Mouse (Mus musculus) lung, adult 2 months (tissue): ENCODE measurements around the gene Rgs3. TPM values are rescaled to one million over a fixed set of nuclear protein-coding genes. Genes with fewer than 3 reads are reported as not detected.

Experiments used
- DNase-seq: peaks from one replicate; pipeline ENCODE4 v3.0.0; 2022
- H3K4me1 ChIP-seq: fragments of 200-500 bp; 2 replicates; pipeline ENCODE4 v1.6.1; 2011; ENCODE audit warnings: low read length; ENCODE audit not compliant: control insufficient read depth, insufficient read depth
- H3K4me3 ChIP-seq: fragments of 200-500 bp; replicated peaks from 2 replicates; pipeline ENCODE3; 2011; ENCODE audit warnings: low read depth, mild to moderate bottlenecking, control low read depth, low read length; ENCODE audit errors: extremely low read depth
- CTCF ChIP-seq: fragments of 200-500 bp; IDR thresholded peaks from 2 replicates; pipeline ENCODE4 v1.5.1; 2011; ENCODE audit warnings: mild to moderate bottlenecking, low read length, control low read depth; ENCODE audit not compliant: insufficient read depth
- POLR2A ChIP-seq: fragments of 200-500 bp; IDR thresholded peaks from 2 replicates; pipeline ENCODE4 v1.6.1; 2011; ENCODE audit warnings: low read depth, mild to moderate bottlenecking, control low read depth, low read length, borderline replicate concordance; ENCODE audit errors: extremely low read depth
- WGBS: fragments of 180-500 bp; shearing (Covaris S2); methylation state at CpG from one replicate; pipeline ENCODE4 v1.1.7; 2018; 5-methylcytosine and 5-hydroxymethylcytosine counted together
- polyA plus RNA-seq: library from polyadenylated mRNA; depleted of rRNA; stranded (reverse); fragments of >200 nt; gene quantifications from 2 replicates; pipeline ENCODE4 v1.2.3, GENCODE M21; 2012

Gene Rgs3
- polyA plus RNA-seq, 1 experiment, result 97.1 TPM

DNA sequence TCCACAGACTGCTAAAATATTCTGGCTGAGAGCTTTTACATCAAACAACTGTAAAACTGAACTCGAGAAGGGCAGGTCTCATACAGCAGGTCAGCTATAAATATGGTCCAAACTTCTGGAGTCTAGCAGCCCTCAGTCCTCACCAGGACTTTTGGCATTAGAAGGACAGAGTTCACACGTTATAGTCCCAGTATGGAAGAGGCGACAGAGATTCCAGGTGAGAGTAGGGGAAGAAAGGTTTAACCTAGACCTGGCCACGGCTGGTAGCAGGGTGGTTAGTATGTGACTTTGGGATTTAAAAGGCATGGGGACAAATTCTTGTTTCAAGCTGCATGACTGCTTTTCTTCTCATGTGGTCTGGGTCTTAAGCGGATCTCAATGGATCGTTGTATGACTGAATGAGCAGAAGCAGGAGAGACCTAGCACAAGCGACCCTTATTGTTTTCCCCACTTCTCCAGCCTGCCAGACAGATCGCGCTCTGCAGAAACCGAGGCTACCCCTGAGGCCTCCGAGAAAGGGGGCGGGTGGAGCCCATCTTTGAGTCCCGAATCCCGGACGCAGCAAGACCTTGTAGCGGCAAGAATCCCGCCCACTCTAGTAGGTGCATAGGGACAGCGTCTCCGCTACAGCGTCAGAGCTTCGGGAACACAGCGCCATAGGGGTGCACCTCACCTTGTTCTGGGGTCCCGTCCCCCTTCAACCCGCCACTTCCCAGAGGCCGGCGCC is 40.4 kb upstream of the Rgs3 start:
- TF ChIP-seq CTCF, result no peak
- peak overlapping the region; percentile 69 for H3K4me3 ChIP-seq
- WGBS, result 2% methylated on average over 26 of the region's 26 CpGs
- DNase-seq, result no peak
- peaks cover 7% of the 10 kb centered on the region; the same call in 1 of the 2 replicates for H3K4me1 ChIP-seq

DNA sequence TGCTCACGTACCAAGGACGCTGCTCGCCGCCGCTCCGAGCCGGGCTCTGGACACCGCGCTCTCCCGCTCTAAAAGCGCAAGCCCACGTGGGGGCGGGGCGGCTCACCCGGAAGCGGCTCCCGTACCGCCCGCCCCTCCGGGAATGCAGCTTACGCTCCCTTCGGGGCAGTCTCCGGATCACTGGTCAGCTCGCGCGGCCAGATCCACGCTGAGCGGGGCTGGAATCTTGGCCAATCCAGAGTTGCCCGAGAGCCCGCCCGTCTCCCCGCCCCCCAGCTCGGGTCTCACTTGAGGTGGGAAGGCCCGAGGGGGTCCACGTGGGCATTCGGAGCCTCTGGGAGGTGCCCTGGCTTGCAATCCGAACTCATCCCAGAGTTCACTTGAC is 39.8 kb upstream of the Rgs3 start, which contains the start of gene Alad:
Alad (minus strand) TSS at position 70 of the 385 bp plus-strand sequence.
- H3K4me3 ChIP-seq, result peak within 1 kb of the TSS; percentile 69
- under 1% methylated on average over 37 of the region's 37 CpGs for WGBS
- peak; percentile 52; the same call in 1 of the 2 replicates for TF ChIP-seq POLR2A
- no peak for TF ChIP-seq CTCF
- DNase-seq, result peak; percentile 86
- H3K4me1 ChIP-seq, result peaks cover 9% of the 10 kb centered on the region; the same call in 1 of the 2 replicates

DNA sequence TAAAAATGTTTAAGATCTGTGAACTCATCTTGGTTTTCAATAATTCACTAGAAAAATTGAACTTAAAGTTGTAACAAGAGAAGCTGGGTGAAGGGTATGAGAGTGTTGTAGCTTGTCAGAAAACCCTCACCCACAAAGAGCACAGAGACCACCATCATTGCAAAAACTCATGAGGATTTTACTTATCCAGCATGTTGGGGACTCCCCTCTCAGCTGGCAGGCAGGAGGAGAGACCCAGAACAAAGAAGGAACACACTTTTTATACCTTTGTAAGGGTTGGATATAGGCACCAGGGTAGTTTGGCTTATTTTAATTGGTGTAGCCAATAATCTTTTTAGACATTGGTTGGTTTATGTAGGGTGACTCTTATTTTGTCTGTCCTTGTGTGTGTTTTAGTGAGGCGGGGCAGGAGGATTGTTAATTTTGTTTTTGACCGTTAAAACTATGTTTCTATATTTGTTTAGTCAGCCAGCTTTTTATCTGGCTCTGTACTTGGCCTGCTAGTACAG is 38.7 kb upstream of the Rgs3 start:
- DNase-seq, result no peak
- Histone ChIP-seq H3K4me1 (peaks cover 9% of the 10 kb centered on the region; the same call in 1 of the 2 replicates), H3K4me3 (no peak overlapping the region)
- no peak for TF ChIP-seq POLR2A
- TF ChIP-seq CTCF, result no peak
- 70% methylated on average over 2 of the region's 2 CpGs for WGBS

DNA sequence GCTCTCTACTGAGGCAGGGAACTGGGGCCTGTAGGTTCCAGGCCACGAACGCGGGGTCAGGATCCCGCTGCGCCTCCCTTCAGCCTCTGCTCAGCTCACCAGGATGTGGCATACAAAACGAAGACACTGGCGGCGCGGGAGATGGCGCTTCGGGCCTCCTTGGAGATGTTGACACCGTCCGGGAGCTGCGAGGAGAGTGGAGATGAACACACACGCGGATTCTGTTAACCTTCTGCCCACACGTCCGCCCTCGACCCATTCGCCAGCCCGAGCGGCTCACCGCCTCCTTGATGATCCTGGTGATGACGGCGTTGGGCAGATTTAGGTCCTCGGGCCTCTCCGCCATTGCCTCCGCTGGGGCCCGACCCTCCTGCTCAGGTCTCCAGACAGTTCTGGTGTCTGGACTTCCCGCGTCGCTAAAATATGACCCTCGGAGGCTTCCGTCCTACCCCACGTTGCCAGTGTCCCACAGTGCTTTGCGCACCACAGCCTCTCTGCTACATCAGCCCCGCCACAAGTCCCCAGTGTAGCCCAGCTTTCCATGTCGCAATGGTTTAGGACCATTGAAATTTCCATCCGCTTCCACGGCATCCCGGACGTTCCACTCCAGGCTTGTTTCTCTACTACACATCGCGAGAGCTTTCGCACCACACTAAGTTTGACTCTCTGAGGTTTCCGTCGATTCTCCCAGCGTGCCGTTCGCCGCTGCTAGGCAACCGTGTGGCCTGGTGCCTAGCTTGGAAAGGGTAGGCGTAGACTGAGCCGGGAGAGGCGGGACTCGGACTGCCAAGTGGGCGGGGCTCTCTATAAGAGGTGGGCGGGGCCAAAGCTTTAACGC is 34.8 kb upstream of the Rgs3 start, which contains the start of the genes Pole3 and 4933430I17Rik:
Pole3 (minus strand) TSS at position 418 of the 838 bp plus-strand sequence.
4933430I17Rik (plus strand) TSS at position 719 of the 838 bp plus-strand sequence.
- Histone ChIP-seq H3K4me3 (peak within 1 kb of the TSS; percentile 91), H3K4me1 (peaks cover 4% of the 10 kb centered on the region; the same call in 1 of the 2 replicates)
- no peak for TF ChIP-seq CTCF
- TF ChIP-seq POLR2A, result no peak
- peak; percentile 98 for DNase-seq
- under 1% methylated on average over 59 of the region's 59 CpGs for WGBS

DNA sequence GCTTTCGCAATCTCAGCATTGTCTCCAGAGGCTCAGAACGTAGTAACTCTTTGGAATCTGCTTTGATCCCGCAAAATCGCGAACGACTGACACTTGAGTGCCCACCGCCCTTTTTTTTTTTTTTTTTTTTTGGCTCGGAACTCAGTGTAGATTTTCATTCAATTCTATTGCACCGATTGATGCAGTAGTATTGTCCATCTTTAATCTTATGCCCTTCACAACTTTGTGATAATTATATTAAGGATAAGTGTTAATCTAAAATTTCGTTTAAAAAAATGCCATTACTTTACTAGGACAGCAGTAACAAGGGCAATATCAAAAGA is 34.2 kb upstream of the Rgs3 start:
- 2% methylated on average over 10 of the region's 10 CpGs for WGBS
- peaks cover 4% of the 10 kb centered on the region; the same call in 1 of the 2 replicates for H3K4me1 ChIP-seq
- no peak for TF ChIP-seq CTCF
- no peak for TF ChIP-seq POLR2A
- no peak for DNase-seq
- peak overlapping the region; percentile 10 for H3K4me3 ChIP-seq

DNA sequence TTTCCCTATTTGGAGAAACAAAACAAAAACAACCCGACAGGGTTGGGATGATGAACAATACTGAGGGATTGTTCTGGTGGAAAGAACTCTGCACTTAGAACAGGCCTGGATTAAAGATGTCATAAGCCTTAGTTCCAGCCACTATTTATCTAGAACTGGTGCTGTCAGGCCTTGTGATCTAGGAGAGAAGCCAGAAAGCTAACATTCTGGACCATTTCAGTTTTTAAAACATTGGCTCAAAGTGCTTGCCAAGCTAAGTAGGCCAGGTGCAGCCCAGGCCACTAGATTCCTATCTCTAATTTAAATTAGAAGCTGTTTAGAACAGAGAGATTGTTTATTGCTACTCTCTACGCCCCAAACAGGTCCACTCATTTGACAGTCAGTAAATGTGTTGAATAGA is 33.4 kb upstream of the Rgs3 start:
- 48% methylated on average over 2 of the region's 2 CpGs for WGBS
- Histone ChIP-seq H3K4me3 (no peak overlapping the region), H3K4me1 (peaks cover 4% of the 10 kb centered on the region)
- DNase-seq, result no peak
- no peak for TF ChIP-seq CTCF
- no peak for TF ChIP-seq POLR2A

DNA sequence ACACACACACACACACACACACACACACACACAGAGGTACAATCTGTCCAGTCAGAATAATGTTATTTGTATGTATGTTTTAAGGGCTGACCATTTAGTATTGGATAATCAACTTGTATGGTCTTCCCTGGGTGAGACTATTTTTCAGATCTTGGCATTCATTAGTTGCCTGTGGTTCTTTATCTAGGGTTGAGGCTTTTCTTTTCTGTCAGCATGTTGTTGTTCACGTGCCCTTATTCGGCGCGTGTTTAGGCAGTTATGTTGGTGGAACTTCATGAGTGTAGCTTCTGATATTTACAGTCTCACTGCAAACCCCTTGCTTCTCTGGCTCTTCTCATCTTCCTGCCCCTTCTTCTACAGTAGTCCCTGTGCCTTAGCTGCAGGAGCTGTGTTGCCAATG is 32.0 kb upstream of the Rgs3 start:
- TF ChIP-seq CTCF (no peak), POLR2A (no peak)
- Histone ChIP-seq H3K4me3 (no peak overlapping the region), H3K4me1 (peaks cover 4% of the 10 kb centered on the region)
- DNase-seq, result no peak
- whole genome bisulfite sequencing, result 80% methylated on average over 4 of the region's 4 CpGs

DNA sequence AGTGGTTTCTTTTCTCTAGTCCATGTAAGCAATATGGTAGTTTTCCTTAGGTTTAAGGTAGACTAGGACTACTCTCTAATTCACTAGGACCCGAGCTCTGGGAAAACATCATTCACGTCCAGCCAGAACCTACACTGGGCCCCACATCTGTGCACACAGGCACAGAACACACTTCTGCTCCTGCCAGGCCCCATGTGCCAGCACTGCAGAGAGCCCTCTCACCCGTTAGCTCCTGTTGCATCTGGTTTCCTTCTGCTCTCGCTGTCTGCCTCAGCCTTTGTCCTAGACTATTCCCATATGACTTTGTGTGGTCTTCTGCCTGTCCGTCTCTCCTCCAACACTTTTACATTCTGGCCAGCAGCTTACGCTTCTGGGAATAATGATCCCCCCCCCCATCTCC is 25.9 kb upstream of the Rgs3 start:
- no peaks in the 10 kb centered on the region; the same call in 1 of the 2 replicates for H3K4me1 ChIP-seq
- no peak overlapping the region for H3K4me3 ChIP-seq
- TF ChIP-seq POLR2A (no peak), CTCF (no peak)
- DNase-seq, result no peak
- 84% methylated on average over 6 of the region's 6 CpGs for WGBS

DNA sequence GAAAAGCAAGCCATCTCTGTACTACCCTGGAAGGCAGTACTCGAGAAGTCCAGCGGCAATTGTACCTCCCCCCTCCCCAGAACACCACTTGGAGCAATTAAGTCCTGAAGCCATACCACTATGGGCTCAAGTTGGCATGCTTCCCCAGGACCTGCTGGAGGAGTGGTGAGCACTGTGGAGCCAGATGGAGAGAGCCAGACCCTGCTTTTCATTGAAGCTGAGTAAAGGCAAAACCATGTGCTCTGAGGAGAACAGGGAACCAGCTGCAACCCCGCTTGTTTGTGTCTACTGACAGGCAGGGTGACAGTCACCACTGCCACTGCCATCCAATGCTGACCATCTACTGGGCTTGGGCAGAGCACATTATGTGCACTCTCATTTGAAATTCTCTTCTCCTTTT is 17.8 kb upstream of the Rgs3 start:
- no peaks in the 10 kb centered on the region for H3K4me1 ChIP-seq
- TF ChIP-seq POLR2A (no peak), CTCF (no peak)
- no peak for DNase-seq
- WGBS, result 77% methylated on average over 3 of the region's 3 CpGs
- no peak overlapping the region for H3K4me3 ChIP-seq
